Mouse (Mus musculus) lung, postnatal 0 days (tissue): ENCODE results near the gene Acyp1.

Source experiments
- CTCF ChIP-seq: IDR thresholded peaks from 2 replicates; pipeline ENCODE4 v1.5.1; 2016; ENCODE audit warnings: antibody characterized with exemption, mild to moderate bottlenecking
- EP300 ChIP-seq: IDR thresholded peaks from 2 replicates; pipeline ENCODE4 v1.6.1; 2016; ENCODE audit warnings: antibody characterized with exemption, mild to moderate bottlenecking, control low read depth

- TF ChIP-seq CTCF (no peak), EP300 (no peak)
These were observed 2.4 kb upstream of the Acyp1 start for GRCm38 (mm10) chr12:85290633-85291032.
